Mouse (Mus musculus) stomach, postnatal 0 days (tissue): ENCODE measurements around the gene Opn3. TPM values are rescaled to one million over a fixed set of nuclear protein-coding genes. Genes with fewer than 3 reads are reported as not detected.

Experiments
- ATAC-seq: fragments of 200-750 bp; cut with Nextera tagmentation; 2 replicates; pipeline ENCODE4 v1.8.0; 2017; ENCODE audit not compliant: low FRiP score, low TSS enrichment
- DNase-seq: peaks from one replicate; pipeline ENCODE4 v3.0.0-alpha.2; 2016; ENCODE audit warnings: low spot score
- H3K27ac ChIP-seq: fragments of 300-500 bp; sonication (generic); replicated peaks from 2 replicates; pipeline ENCODE4 v1.5.1; 2014; ENCODE audit warnings: mild to moderate bottlenecking, control low read depth
- H3K27me3 ChIP-seq: fragments of 300-500 bp; sonication (generic); 2 replicates; pipeline ENCODE4 v1.6.1; 2014; ENCODE audit warnings: low read length; ENCODE audit not compliant: control insufficient read depth, insufficient read depth
- H3K36me3 ChIP-seq: fragments of 300-500 bp; sonication (generic); 2 replicates; pipeline ENCODE4 v1.6.1; 2014; ENCODE audit warnings: low read length, mixed read lengths; ENCODE audit not compliant: control insufficient read depth, insufficient read depth
- H3K4me1 ChIP-seq: fragments of 300-500 bp; sonication (generic); replicated peaks from 2 replicates; pipeline ENCODE4 v1.6.1; 2014; ENCODE audit warnings: antibody characterized with exemption; ENCODE audit not compliant: control insufficient read depth, insufficient read depth
- H3K4me2 ChIP-seq: fragments of 300-500 bp; sonication (generic); replicated peaks from 2 replicates; pipeline ENCODE4 v1.6.1; 2014; ENCODE audit warnings: low read depth, mild to moderate bottlenecking, control low read depth, moderate library complexity
- H3K4me3 ChIP-seq: fragments of 300-500 bp; sonication (generic); 2 replicates; pipeline ENCODE4 v1.5.1; 2014; ENCODE audit warnings: low read depth, low read length, control low read depth
- H3K9ac ChIP-seq: fragments of 300-500 bp; sonication (generic); 2 replicates; pipeline ENCODE4 v1.6.1; 2014; ENCODE audit warnings: mild to moderate bottlenecking, low read length, control low read depth, mixed read lengths
- H3K9me3 ChIP-seq: fragments of 300-500 bp; sonication (generic); 2 replicates; pipeline ENCODE4 v1.6.1; 2016; ENCODE audit warnings: low read length; ENCODE audit not compliant: control insufficient read depth
- CTCF ChIP-seq: IDR thresholded peaks from 2 replicates; pipeline ENCODE4 v1.5.1; 2016; ENCODE audit warnings: antibody characterized with exemption, low read depth, mild to moderate bottlenecking, moderate library complexity
- EP300 ChIP-seq: optimal IDR thresholded peaks from 2 replicates; pipeline ENCODE3; 2016; ENCODE audit warnings: antibody characterized with exemption
- WGBS: fragments of 180-500 bp; shearing (Covaris S2); extraction: QIAGEN DNeasy Blood & Tissue Kit; methylation state at CpG from one replicate; pipeline ENCODE4 v1.1.7; 2014; 5-methylcytosine and 5-hydroxymethylcytosine counted together
- polyA plus RNA-seq: library from polyadenylated mRNA; unstranded; fragments of >200 nt; fragmentation: Nextera tagmentation; extraction: Ambion mirVana; gene quantifications from 2 replicates; pipeline ENCODE4 v1.2.1, GENCODE M21; 2015

The Opn3 gene
- polyA plus RNA-seq, 1 experiment from 2014 or later, result 2.4 TPM

DNA sequence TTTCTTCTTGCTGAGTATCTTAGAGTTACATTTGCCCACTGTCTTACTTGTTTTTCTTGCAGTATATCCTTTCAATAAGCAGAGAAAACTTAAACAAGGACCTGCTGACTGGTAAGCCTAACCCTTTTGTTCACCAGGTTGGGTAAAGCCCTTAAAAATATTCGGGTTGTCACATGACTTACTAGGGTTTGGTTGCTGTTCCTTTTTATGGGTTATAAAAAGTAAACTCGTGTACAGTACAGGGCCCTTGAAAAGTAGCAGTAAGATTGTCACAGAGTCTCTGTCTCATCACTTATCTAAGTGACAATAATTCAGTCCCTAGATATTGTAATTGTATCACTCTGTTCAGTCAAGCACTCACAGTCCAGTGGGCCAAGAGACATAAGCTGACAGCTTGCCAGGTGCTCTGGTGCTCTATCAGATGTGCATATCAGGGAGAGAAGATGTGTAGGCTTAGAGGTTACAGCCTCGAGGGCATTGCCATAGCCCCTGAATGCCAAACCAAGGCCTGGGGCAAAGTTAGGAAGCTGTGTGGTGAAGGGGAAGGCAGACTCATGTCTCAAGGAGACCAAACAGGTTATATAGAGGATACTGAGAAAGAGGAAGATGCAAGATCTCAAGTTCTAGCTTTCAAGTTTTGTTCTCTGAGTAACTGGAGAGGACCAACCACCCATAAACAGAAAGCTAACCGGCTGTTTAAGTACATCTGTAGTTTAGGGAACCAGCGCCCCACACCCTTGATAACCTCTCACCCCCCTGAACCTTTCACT is 48.9 kb downstream of the Opn3 start:
- no peak overlapping the region for H3K4me2 ChIP-seq
- no peak for DNase-seq
- H3K9me3 ChIP-seq, result no peaks in the 10 kb centered on the region
- ATAC-seq, result no peak
- no peaks in the 10 kb centered on the region for H3K27me3 ChIP-seq
- H3K9ac ChIP-seq, result no peak overlapping the region
- no peaks in the 10 kb centered on the region for H3K36me3 ChIP-seq
- H3K27ac ChIP-seq, result no peak overlapping the region
- 52% methylated on average over 5 of the region's 5 CpGs for WGBS
- H3K4me3 ChIP-seq, result no peak overlapping the region
- TF ChIP-seq EP300 (no peak), CTCF (no peak)
- H3K4me1 ChIP-seq, result no peaks in the 10 kb centered on the region

DNA sequence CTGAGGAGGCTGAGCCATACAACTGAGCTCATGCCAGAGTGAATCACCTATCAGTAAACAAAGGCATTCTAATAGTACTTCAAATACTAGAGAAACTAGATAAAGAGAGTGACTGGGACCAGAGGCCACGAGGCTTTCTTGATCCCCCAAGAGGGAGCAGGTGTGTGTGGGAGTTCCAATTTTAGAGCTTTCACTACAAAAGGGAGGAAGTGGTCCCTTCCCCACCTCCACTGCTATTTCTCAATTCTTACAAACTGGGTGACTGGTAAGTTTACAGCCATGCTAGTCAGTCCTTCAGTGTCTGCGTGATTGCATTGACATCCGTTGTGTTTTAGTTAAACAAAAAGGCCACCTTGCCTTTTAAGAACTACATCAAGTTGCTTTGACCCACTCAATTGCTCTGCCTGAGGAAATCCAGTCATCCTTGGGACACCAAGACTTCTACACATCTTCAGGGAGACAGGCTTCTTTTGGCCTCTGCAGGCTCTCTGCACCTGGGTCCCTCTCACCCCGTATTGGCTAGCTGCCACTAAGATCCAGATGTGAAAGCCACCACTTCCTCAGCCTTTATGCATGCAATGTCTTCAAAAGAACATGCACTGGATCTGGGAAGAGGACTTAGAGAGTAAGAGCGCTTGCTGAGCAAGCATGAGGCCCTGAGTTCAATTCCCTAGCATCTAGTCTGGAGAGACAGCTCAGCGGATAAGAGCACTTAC is 52.0 kb downstream of the Opn3 start:
- Histone ChIP-seq H3K9ac (no peak overlapping the region), H3K9me3 (no peaks in the 10 kb centered on the region), H3K36me3 (no peaks in the 10 kb centered on the region), H3K4me3 (no peak overlapping the region), H3K27me3 (no peaks in the 10 kb centered on the region), H3K27ac (no peak overlapping the region), H3K4me1 (no peaks in the 10 kb centered on the region), H3K4me2 (no peak overlapping the region)
- ATAC-seq, result no peak
- TF ChIP-seq CTCF (no peak), EP300 (no peak)
- DNase-seq, result no peak
- 69% methylated on average over 6 of the region's 6 CpGs for WGBS

DNA sequence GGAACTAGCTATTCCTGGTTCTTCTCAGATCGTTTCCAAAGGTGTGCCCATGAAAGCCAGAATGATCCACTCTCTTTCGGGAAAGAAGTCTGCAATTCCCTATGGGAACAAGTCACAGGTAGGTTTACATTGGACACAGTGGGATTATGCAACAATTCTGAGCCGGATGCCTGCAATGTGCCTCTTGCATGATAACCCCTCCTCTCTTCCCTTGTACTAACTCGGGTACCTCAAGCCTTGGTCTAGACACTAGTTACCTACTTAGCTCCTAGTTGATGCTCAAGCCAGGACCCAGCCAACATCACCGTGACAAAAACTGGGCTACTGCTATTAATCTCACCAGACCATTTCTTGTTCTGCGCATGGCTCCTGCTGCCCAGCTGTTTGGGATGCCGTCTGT is 53.5 kb downstream of the Opn3 start:
- no peaks in the 10 kb centered on the region for H3K27me3 ChIP-seq
- no peak overlapping the region for H3K4me3 ChIP-seq
- no peak for ATAC-seq
- TF ChIP-seq EP300, result no peak
- TF ChIP-seq CTCF, result no peak
- no peak overlapping the region for H3K27ac ChIP-seq
- H3K4me2 ChIP-seq, result no peak overlapping the region
- no peak for DNase-seq
- WGBS, result 80% methylated on average over 7 of the region's 7 CpGs
- H3K9me3 ChIP-seq, result no peaks in the 10 kb centered on the region
- no peaks in the 10 kb centered on the region for H3K36me3 ChIP-seq
- no peak overlapping the region for H3K9ac ChIP-seq
- H3K4me1 ChIP-seq, result no peaks in the 10 kb centered on the region

DNA sequence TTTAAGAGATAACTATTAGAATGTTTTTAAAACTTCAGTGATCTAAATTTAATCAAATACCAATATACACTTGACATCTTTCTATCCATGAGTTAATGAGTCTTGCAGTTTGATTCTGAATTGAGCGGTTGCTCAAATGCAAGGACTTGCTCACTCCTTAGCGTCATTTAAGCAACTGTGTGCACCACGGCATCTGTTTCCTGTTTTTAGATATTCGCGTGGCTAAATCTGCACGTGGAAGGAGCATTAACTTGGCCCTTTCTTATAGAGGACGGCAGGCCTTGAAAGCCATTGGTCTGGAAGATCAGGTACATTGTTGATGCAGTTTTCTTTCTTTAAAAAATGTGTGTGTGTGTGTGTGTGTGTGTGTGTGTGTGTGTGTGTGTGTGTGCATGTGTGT is 54.9 kb downstream of the Opn3 start:
- Histone ChIP-seq H3K4me2 (no peak overlapping the region), H3K27me3 (no peaks in the 10 kb centered on the region), H3K4me1 (no peaks in the 10 kb centered on the region), H3K36me3 (no peaks in the 10 kb centered on the region), H3K9me3 (no peaks in the 10 kb centered on the region), H3K27ac (no peak overlapping the region), H3K4me3 (no peak overlapping the region), H3K9ac (no peak overlapping the region)
- DNase-seq (no peak), ATAC-seq (no peak)
- TF ChIP-seq CTCF (no peak), EP300 (no peak)
- WGBS, result 76% methylated on average over 7 of the region's 7 CpGs

DNA sequence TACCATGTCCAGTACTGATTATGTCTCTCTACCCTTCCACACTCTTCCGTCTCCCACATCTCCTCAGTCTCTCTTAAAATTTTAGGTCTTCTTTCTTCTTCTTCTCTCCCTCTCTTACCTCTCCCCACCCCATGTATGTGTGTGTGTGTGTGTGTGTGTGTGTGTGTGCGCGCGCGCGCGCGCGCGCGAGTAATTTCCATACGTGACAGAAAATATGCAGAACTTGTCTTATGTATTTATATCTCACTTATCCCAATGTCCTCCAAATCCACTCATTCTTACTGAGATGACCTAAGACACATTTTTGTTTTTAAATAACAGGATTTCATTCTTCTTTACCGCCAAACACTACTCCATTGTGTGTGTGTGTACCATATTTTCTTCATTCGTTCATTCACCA is 60.1 kb downstream of the Opn3 start:
- DNase-seq (no peak), ATAC-seq (no peak)
- TF ChIP-seq EP300 (no peak), CTCF (no peak)
- H3K27ac ChIP-seq, result no peak overlapping the region
- no peak overlapping the region for H3K4me3 ChIP-seq
- 95% methylated on average over 14 of the region's 14 CpGs for WGBS
- H3K9me3 ChIP-seq, result no peaks in the 10 kb centered on the region
- H3K36me3 ChIP-seq, result no peaks in the 10 kb centered on the region
- H3K27me3 ChIP-seq, result no peaks in the 10 kb centered on the region
- no peak overlapping the region for H3K9ac ChIP-seq
- H3K4me2 ChIP-seq, result no peak overlapping the region
- H3K4me1 ChIP-seq, result no peaks in the 10 kb centered on the region

DNA sequence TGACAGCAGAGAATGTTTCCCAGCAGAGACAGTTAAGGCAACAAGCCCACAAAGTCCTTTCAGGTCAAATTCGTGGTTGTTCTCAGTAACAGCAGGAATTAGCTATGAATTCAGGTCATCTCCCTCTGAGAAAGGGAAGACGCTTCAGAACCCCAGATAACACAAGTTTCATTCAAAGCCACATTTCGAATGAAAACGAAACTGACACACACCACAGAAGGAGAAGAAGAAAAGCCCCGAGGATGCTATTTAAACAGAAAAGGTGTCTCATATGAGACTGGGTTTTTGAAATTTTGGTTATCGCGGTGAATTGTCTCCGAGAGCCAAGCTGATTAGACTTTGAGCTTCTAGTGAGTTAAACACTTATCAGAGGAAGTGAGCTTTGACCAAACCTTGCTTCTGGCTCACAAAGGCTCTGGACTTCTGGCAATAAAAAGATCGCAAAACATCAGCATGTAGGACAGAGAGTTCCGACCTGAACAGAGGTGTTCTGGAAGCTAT is 60.8 kb downstream of the Opn3 start:
- Histone ChIP-seq H3K27ac (no peak overlapping the region), H3K4me3 (no peak overlapping the region), H3K36me3 (no peaks in the 10 kb centered on the region), H3K4me2 (no peak overlapping the region), H3K9ac (no peak overlapping the region), H3K27me3 (no peaks in the 10 kb centered on the region), H3K9me3 (no peaks in the 10 kb centered on the region), H3K4me1 (no peaks in the 10 kb centered on the region)
- no peak for DNase-seq
- 71% methylated on average over 10 of the region's 10 CpGs for WGBS
- no peak for ATAC-seq
- TF ChIP-seq CTCF (no peak), EP300 (no peak)
